Mouse (Mus musculus) testis, postnatal 14 days (tissue): ENCODE results near the gene Gm12216.
"Not testable (repeated sequence)": the region's sequence is repeated elsewhere in the genome, so short reads cannot be mapped to it uniquely, and the experiment has no call there.

Experiments used
- DNase-seq: peaks from one replicate; pipeline ENCODE4 v3.0.0; 2021; ENCODE audit warnings: low spot score

Gene Gm12216

DNA sequence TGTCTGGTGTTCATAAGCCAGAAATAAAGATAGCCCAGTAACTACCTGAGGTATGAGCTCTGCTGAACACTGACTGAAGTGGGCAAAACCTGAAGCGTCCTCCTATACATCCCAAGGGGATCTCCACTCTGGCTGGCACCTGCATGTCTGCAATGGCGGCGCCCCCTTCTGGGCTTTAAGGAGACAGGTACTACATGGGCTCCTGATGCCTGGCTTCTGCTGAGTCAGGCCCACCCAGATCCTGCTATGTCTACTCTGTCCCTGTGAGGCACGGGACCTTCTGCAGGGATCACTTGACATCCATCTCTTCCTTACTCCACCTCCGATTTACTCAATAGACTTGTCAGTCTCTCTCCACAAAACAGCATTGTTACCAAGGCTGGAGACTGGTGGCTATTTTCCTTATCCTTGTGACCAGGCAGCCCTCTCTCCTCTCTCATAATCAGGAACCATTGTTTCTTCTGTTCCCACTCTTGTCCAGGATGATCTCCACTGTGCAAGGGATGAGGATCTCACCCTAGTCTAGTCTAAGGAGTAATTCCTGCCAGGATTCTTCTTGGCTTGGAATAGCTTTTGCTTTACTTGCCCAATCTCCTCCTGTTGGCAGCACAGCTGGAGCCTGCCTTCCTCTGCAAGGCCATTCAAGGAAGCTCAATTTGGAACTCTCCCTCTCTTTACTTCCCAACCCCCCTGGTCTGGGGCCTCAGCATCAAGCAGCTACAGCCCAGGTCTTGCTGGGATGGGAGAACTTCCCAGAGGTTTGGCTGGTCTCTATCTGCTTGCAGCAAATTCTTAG lies 15.1 kb upstream of the Gm12216 start:
- DNase-seq: not testable (repeated sequence)

DNA sequence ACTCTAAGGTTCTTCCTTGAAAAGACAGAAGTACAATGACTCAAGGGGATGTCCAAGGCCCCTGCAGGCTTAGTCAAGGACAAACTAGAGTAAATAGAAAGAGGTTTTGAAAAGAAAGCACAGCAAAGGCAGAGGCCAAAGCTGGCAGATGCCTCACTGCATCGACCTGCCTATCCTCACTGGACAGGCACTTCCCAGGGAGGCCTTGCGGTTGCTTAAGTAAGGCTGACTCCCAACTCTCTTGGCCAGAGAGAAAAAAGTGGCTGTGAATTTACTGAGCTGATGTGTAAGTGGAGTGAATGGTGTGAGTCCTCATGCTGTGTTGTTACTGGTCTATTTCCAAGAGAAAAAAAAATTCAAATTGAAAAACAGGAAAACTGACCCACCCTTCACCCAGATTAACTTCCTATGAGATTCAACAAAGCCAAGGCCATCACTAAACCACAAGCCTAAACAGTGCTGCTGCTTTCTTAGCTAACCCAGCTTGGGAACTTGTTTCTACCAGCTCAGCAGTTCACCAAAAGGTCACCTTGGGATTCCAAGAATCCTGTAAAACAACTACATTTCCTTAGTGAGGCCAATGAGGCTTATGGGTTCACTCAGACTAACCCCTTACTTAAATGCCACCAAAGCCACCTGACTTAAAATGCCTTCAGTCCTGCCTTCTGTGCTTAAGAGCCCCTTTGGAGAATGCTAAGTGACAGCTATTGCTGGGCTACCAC lies 12.9 kb upstream of the Gm12216 start:
- no peak for DNase-seq

- no peak for DNase-seq
Observed at GRCm38 (mm10) chr11:53869172-53869571, 10.1 kb upstream of the Gm12216 start.

DNA sequence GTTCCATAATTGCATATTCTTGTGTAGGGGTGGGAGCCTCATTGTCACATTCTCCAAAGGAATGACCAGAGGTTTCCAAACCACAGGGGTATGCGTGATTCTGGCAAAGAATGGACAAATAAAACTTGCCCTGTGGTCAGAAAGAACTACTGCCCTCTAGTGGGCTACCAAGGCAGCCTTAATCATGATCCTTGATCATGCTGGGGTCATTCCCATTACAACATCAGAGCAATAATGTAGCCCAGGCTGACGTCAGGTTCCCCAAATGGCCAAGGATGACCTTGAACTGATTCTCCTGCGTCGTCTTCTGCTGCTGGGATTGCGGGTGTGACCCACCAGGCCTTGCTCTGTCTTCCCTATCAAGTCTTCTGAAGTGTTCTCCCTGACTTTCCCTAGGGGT lies 9.3 kb upstream of the Gm12216 start:
- not testable (repeated sequence) for DNase-seq

GRCm38 (mm10) chr11:53864724-53865310 lies 5.8 kb upstream of the Gm12216 start:
- not testable (repeated sequence) for DNase-seq

- DNase-seq: not testable (repeated sequence)
Observed at GRCm38 (mm10) chr11:53860944-53861343, 1.9 kb upstream of the Gm12216 start.

- DNase-seq: no peak
Observed at GRCm38 (mm10) chr11:53858058-53858760, 847 bp downstream of the Gm12216 start.

- no peak for DNase-seq
Observed at GRCm38 (mm10) chr11:53853665-53854064, 5.4 kb downstream of the Gm12216 start.

- DNase-seq: no peak
Observed at GRCm38 (mm10) chr11:53851795-53852194, 7.3 kb downstream of the Gm12216 start.

- peak; percentile 61 for DNase-seq
Observed at GRCm38 (mm10) chr11:53849588-53850320, 9.3 kb downstream of the Gm12216 start.

DNA sequence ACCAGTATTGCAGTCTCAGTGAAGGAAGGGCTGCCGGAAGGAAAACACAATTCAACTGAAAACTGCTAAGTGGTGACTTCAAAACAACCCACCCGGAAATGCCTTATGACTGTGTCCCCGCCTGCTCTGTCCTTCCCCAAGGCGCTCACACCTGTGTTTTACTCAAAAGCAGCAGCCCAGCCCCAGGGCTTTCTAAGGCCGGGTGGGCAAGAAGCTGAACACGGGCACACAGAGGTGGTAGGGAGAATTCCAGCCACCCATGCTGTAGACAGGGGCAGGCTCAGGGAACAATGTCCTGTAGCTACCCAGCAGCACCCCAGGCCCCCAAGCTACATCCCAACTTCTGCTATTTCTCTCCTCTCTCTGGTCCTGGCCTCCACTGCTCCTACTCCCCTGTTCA lies 13.4 kb downstream of the Gm12216 start:
- DNase-seq: no peak

DNA sequence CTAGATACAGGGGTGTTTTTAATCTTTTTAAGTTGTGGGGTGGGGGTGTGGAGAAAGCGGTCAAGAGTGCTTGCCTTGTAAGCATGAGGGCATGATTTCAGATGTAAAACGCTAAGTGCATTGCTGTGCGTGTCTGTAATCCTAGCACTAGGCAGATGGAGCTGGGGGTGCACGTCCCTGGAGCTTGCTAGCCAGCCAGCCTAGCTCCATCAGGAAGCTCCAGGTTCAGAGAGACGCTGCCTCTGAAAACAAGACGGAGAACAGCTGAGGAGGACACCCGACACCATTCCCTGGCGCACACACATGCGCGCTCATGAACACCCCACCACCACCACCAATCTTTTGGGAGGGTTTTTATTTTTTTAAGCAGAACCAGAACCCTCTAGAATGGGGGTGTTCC lies 15.9 kb downstream of the Gm12216 start:
- no peak for DNase-seq

- no peak for DNase-seq
Observed at GRCm38 (mm10) chr11:53842161-53842581, 16.9 kb downstream of the Gm12216 start.

GRCm38 (mm10) chr11:53841514-53841913 lies 17.5 kb downstream of the Gm12216 start:
- no peak for DNase-seq

GRCm38 (mm10) chr11:53839663-53840642 lies 19.1 kb downstream of the Gm12216 start:
- DNase-seq: no peak

- no peak for DNase-seq
Observed at GRCm38 (mm10) chr11:53839147-53839546, 19.9 kb downstream of the Gm12216 start.

- no peak for DNase-seq
Observed at GRCm38 (mm10) chr11:53837731-53838130, 21.3 kb downstream of the Gm12216 start.

DNA sequence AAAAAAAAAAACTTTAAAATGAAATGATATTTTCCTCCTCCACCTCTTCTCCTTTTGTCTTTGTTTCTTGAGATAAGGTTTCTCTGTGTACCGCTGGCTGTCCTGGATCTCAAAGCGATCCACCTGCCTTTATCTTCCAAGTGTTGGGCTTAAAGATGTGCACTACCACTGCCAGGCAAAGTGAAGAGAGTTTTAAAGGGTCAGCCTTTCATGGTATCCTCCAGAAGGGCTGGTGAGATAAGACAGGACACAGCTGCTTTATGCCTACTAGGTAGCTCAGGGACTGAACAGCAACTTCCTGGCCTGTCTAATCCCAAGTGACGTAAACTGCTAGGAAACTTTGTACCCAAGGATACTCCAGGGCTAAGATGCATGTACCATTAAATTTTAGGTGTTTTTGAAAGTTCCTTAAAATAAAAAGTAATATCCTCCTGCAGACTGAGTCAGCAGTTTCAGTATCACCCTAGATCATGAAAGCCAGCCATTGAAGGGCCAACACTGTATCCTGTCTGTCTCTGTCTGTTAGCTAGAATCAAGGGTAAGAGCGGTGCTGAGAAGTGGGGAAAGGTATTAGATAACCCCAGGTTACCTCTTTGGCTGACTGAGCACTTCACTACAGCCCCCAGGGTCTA lies 23.6 kb downstream of the Gm12216 start:
- DNase-seq: no peak

- no peak for DNase-seq
Observed at GRCm38 (mm10) chr11:53825409-53825808, 33.6 kb downstream of the Gm12216 start.

GRCm38 (mm10) chr11:53821945-53822338 lies 37.1 kb downstream of the Gm12216 start:
- no peak for DNase-seq
